Mouse (Mus musculus): ENCODE results near the gene Mprip.

Gene Mprip

DNA sequence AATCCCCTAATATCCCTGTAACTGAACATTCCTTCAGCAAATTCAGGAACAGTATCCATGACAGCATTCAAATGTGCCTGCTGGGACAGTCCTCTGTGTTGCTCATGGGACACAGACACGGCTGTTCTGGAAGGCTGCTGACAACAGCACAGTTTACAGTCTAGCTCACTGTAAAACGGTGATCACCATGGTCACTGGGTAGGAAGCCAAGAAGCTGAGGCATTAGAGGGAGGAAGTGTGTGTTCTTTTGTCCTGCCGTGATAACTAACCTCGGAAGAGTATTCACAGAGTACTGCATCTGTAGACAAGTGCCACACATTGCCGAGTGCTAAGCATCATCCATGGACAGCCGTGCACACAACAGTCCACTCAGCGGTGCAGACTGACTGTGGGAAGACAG lies 109.6 kb downstream of the Mprip start:
- DNase-seq = no peak

GRCm38 (mm10) chr11:59772291-59772690 lies 111.2 kb downstream of the Mprip start:
- no peak for DNase-seq

- DNase-seq = no peak
These were observed 111.8 kb downstream of the Mprip start for GRCm38 (mm10) chr11:59772902-59773301.

GRCm38 (mm10) chr11:59774522-59774921 lies 113.4 kb downstream of the Mprip start:
- no peak for DNase-seq

DNA sequence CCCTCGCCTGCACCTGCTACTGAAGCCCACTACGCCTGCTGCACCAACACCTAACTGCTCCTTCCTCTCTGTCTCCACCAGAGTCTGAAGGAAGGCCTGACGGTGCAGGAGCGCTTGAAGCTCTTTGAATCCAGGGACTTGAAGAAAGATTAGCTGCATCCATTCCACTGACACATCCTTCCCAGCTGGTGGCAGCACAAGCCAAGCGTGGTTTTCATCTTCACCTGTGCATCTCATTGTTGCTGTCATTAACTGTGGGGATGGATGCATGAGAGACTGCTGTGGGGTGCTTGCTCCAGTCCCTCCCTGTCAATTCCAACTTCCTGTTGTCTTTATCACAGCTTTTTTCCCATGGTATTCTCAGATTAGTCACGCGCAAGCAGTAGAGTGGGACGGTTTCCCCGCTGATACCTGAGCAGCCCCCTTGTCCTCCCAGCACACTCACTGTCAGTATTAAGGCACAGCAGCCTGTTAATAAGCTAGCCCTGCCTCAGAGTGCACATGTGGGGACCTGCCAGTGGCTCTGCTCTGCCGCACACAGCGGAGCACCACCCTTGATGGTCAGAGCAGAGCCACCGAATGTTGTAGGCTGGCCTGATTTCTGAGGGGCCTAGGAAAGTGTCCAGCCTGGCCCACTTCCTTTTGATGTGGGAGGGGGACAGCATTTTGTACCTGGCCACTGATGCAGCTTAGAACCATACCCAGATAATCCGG lies 114.5 kb downstream of the Mprip start:
- no peak for DNase-seq

- DNase-seq = no peak
These were observed 116.2 kb downstream of the Mprip start for GRCm38 (mm10) chr11:59777259-59777658.

DNA sequence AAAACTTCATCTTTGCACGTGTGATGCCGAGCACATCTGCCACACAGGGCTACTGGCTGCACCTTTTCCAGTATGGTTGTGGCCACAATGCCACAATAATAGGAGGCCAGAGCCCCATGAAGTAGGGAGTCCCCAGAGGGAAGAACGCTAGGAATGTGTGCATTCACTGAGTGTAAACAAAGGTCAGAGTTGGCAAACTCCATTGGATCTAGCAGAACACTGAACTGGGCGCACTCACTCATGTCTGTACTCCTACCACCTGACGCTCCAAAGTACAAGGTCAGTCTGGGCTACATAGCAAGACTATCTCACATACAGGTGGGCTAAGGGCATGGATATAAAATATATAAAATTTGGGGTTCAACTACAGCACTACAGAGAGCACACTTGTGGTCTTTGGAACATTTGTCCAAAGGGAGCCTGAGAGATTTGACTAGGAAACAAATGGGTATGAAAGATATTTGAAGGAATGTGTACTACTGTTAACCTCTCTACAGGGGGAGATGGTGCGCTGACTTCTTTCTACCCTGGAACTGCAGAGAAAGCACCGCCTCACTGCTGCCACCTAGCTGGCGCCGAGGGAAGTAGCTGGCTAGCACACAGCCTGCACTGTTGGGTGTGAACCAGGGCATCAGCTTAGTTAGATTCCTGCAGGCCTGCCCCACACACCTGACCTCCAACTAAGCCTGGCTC lies 117.2 kb downstream of the Mprip start:
- DNase-seq = peak; percentile 87

DNA sequence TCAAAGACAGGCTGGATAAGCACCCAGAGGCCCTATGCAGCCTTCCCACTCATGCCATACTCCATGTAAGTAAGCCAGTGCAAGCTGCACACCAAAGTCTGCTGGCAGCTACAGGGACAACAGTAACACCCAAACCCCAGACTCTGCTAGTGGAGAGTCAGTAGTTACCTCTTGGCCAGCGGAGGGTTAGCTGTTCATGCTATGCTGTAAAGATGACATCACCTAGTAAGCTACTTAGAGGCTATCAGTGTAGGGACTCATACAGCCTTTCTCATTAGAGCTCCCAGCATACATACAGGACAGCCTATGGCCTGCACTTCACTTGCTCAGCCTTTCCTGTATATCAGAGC lies 117.7 kb downstream of the Mprip start:
- no peak for DNase-seq

DNA sequence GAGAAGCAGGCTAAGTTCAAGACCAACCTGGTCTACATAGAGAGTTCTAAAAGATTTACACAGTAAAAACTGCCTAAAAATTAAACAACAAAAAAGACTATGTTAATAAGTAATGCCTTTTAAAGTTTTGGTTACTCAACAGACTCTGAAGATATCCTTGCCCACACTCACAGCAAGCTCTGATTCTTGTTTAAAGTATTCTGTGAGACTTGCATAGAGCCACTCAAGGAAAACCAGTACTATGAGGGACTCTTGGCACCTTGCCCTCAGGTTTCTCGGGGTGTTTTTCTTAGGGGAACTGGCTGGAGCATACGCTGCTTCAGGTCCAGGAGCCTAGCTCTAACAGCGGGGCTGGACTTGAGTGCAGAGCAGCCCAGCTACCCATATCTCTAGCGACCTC lies 118.3 kb downstream of the Mprip start:
- DNase-seq = peak; percentile 38

GRCm38 (mm10) chr11:59780241-59780640 lies 119.1 kb downstream of the Mprip start:
- no peak for DNase-seq

GRCm38 (mm10) chr11:59782091-59782590 lies 121.0 kb downstream of the Mprip start:
- DNase-seq = no peak

DNA sequence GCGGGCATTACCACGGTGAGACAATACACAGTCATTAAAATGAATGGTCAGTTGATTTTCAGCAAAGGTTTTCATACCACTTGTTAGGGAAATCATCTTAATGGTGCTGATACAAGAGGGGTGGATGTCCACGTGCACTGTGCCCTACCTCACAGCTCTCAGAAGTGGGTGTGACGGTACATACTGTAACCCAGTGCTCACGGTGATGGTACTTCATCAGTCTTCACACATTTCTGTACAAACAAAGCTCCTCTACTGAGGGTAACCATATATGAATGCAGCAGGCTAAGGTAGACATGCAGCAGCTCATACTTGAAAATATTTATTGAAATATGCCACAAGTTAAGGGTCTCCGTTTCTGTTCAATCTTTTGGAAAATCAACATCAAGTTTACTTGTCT lies 122.5 kb downstream of the Mprip start:
- no peak for DNase-seq

DNA sequence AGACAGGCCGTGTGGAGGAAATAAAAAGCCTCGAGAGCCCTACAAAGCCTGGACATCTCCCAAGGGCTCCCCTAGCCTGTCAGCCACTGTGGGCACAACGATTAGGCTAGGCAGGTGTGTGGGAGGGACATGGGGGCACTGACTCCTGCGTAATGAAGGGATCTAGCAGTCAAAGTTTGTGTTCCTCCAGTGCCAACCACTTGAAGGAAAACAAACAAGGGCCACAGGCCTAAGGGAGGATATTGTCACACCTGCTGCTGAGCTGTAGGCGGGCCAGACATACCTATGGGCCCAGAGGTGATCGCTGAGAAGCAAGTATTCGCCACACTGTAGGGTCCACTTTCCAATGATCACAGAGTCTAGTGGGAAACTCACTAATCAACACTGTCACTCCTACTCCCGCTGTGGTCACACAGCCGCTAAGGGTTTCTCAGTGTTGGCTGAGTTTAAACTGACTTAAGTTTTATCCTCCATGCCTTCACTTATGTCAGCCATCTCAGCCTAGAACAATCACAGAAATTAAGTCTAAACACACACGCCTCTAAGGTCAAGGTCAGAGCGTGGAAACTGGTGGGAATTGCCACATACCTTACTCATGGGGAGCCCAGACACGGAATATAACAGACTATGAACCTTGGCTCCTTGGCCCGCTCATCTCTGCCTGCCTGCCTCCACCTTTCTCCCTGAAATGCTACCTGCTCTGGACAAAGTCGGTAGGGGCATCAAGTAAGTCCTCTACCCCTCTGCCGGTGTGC lies 125.5 kb downstream of the Mprip start:
- DNase-seq = no peak

GRCm38 (mm10) chr11:59787199-59787781 lies 126.2 kb downstream of the Mprip start, which contains the start of gene Pld6:
Gene Pld6, minus strand, starts transcription at chr11:59787645.
- DNase-seq = peak; percentile 78

GRCm38 (mm10) chr11:59789311-59789710 lies 128.2 kb downstream of the Mprip start:
- no peak for DNase-seq

DNA sequence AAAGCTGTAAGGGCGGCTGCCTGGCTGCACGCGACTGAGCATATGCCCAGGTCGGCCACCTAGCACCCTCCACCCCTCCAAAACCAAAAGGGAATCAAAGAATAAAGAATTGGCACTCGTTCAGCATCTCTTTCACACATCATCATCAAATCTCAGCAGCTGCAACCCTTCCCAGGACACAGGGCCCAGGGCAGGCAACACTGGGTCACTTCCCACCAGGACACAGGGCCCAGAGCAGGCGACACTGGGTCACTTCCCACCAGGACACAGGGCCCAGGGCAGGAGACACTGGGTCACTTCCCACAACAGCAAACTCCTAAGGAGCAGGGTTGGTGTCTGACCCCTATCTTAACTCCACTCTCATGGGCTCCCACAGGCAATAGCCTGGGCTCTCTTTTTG lies 132.3 kb downstream of the Mprip start:
- DNase-seq = no peak

GRCm38 (mm10) chr11:59800412-59800811 lies 139.3 kb downstream of the Mprip start:
- DNase-seq = no peak

GRCm38 (mm10) chr11:59801881-59802280 lies 140.8 kb downstream of the Mprip start:
- DNase-seq = no peak

DNA sequence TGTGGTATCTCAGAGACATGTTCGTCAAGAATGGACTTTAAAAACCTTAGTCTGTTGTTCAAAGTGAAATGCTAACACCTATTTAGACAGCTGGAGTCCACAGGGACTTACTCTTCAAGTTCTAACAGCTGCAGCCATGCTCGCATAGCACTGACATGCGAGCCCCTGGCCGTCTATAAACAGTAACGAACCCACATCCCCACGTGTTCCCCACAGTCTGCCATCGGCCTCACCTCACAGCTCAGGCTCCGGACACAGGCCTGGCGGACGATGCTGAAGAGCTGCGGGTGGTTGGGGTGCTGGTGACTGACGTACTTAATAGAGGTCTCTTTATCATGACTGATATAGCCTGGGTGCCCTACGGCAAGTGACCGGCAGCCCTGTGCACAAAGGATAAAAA lies 142.4 kb downstream of the Mprip start:
- DNase-seq = no peak

DNA sequence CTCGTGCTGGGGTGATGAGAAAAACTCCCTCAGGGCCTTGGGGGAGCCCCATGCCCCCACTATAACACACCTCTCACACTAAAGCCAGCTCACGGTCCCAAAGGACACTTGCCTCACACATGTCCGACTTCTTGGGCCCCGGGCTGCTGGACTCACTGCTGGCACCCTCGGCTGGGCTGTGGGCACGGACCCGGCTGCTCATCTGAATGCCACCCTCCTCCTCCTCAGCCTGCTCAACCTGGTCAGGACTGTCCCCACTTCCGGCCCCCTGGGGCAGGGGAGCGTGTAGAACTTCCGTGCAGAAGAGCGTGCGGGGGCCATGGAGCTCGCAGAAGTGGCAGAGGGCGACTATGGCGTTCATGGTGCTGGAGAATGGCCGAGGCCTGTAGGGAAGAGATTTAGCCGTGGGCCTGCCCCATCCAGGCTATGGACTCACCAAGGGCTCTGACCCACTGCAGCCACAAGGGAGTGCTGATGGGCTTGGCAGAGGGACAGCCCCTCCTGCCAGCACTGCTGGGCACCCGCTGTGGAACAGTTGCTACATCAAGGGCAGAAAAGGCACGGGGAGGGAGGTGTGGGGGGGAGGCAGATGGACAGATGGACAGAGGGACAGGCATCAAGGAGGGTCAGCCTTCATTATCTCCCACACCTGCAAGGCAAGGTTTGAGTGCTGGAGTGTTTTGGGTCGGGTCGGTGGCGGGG lies 143.5 kb downstream of the Mprip start:
- no peak for DNase-seq

DNA sequence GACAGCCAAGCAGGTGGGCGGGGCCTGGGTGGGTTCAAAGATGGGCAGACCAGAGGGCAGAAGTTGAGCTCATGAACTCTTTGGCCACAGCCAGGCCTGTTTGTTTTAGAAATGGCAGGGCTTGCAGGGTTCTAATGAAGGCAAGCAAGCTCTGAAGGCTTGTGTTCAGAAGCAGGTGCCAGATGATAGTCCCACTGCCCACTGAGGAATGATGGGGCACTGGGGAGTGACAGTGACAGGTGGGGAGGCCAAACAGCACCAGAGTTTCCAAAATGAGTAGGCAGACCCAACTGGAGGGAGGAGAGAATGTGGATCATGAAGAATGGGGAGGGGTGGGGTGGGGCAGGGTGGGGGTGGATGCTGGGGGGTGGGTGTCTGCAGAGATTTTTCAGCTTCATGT lies 144.2 kb downstream of the Mprip start:
- no peak for DNase-seq

DNA sequence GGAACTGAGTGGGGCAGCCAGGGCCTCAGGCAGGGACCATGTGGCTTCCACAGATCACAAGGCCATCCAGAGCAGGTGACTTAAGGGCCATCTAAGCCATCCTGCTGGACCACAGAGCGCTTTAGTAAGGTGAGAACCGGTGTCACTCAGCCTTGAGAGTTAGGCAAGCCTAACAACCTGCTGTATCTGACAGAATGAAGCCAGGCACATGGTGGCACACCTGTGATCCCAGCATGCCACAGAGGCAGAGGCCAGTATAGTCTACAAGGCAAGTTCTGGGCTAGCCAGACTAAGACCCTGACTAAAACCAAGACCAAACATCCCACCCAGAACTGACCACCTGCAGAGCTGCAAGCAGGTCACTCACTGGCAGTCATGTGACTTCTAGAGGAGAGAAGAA lies 144.6 kb downstream of the Mprip start:
- no peak for DNase-seq

All from kidney, postnatal 10 days (tissue).